Mouse (Mus musculus): ENCODE results near the gene Col6a2.

DNA sequence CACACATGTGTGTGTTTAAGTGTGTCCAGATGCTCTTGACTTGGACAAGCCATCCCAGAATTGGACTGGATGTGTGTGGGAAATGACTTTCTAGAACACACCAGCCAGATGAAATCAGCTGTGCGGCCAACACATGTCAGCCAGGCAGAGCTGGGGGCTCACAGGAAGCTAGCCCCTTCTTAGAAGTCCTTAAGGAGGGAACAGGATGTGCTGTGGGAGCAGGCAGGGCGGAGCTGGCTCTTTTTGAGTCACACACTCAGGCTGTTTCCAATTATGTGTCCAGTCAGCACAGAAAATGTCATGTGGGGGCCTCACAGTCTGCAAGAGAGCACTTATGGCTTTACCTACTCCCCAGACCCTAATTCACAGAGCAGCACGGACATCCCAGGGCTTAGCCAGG is 12.6 kb upstream of the Col6a2 start:
- no peak for TF ChIP-seq ZC3H11A (IDR thresholded peaks at IDR 0.05; ENCODE audit: borderline replicate concordance, low read depth, low read length)
- no peak for TF ChIP-seq ZNF384 (IDR thresholded peaks at IDR 0.05; ENCODE audit: low read depth, low read length)

Measured in ES-E14 (cell line).